Mouse (Mus musculus) heart, adult 2 months (tissue): ENCODE measurements around the gene Ctnna2.

Experiments used
- CTCF ChIP-seq: fragments of 200-600 bp; IDR thresholded peaks from 2 replicates; pipeline ENCODE4 v1.8.1; 2022; ENCODE audit warnings: antibody characterized with exemption, mild to moderate bottlenecking, moderate library complexity
- POLR2A ChIP-seq: fragments of 200-500 bp; IDR thresholded peaks from 2 replicates; pipeline ENCODE4 v1.6.1; 2011; ENCODE audit warnings: mild to moderate bottlenecking, low read depth, low read length, control low read depth; ENCODE audit not compliant: insufficient read depth

- TF ChIP-seq POLR2A (no peak), CTCF (no peak)
Observed at GRCm38 (mm10) chr6:77413530-77413929, 566.0 kb downstream of the Ctnna2 start.
